Mouse (Mus musculus) forebrain, embryonic 13.5 days (tissue): ENCODE measurements around the gene Gucy2g. TPM values are rescaled to one million over a fixed set of nuclear protein-coding genes. Genes with fewer than 3 reads are reported as not detected.

Experiments
- ATAC-seq: fragments of 200-750 bp; cut with Nextera tagmentation; 2 replicates; pipeline ENCODE4 v1.8.0; 2017
- H3K27ac ChIP-seq: fragments of 300-500 bp; sonication (generic); 2 replicates; pipeline ENCODE4 v1.5.1; 2015; ENCODE audit warnings: inconsistent platforms, mild to moderate bottlenecking, moderate library complexity
- H3K27me3 ChIP-seq: fragments of 300-500 bp; sonication (generic); 2 replicates; pipeline ENCODE4 v1.6.1; 2015; ENCODE audit warnings: mild to moderate bottlenecking, inconsistent platforms
- H3K36me3 ChIP-seq: fragments of 300-500 bp; sonication (generic); 2 replicates; pipeline ENCODE4 v1.6.1; 2015; ENCODE audit warnings: mild to moderate bottlenecking, inconsistent platforms; ENCODE audit not compliant: poor library complexity, severe bottlenecking
- H3K4me1 ChIP-seq: fragments of 300-500 bp; sonication (generic); 2 replicates; pipeline ENCODE4 v1.6.1; 2015; ENCODE audit warnings: inconsistent platforms
- H3K4me2 ChIP-seq: fragments of 300-500 bp; sonication (generic); 2 replicates; pipeline ENCODE4 v1.6.1; 2015; ENCODE audit warnings: inconsistent platforms, mild to moderate bottlenecking, moderate library complexity
- H3K4me3 ChIP-seq: fragments of 300-500 bp; sonication (generic); 2 replicates; pipeline ENCODE4 v1.5.1; 2015; ENCODE audit warnings: mild to moderate bottlenecking, inconsistent platforms
- H3K9ac ChIP-seq: fragments of 300-500 bp; sonication (generic); 2 replicates; pipeline ENCODE4 v1.6.1; 2015; ENCODE audit warnings: mild to moderate bottlenecking, inconsistent platforms
- H3K9me3 ChIP-seq: fragments of 300-500 bp; sonication (generic); replicated peaks from 2 replicates; pipeline ENCODE4 v1.6.1; 2016; ENCODE audit warnings: inconsistent platforms
- WGBS: fragments of 180-500 bp; shearing (Covaris S2); methylation state at CpG from one replicate; pipeline ENCODE4 v1.1.7; 2015; 5-methylcytosine and 5-hydroxymethylcytosine counted together
- polyA plus RNA-seq: library from polyadenylated mRNA; unstranded; fragments of >200 nt; fragmentation: Nextera tagmentation; extraction: Ambion mirVana; gene quantifications from 2 replicates; pipeline ENCODE4 v1.2.1, GENCODE M21; 2015

Gucy2g gene
- polyA plus RNA-seq, 1 experiment from 2014 or later: not detected

DNA sequence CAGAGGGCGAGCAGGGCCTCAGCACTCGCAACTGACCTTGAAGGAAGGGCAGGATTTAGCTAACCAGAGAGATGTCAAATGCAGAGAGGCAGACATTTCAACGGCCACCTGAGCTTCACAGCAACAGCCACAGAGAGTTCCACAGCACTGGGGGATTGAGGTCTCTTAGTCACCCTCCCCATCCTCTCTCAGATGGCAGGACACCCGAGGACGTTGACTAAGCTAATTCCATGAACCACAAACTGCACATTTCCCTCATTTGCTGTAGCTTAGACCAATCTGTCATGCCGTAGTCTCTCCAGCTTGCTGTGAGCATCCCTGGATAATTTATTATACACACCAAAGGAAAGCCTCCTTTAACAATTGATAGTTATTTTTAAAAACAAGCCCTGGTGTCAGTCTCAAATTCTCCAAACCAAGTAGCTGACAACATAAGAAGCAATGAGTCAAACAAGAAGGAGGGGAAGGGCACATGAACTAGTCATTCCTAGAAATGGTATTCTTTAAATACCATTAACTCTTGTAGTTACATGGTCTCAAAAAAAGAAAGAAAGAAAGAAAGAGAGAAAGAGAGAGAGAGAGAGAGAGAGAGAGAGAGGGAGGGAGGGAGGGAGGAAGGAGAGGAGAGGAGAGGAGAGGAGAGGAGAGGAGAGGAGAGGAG, 1.1 kb downstream of the Gucy2g start:
- Histone ChIP-seq H3K36me3 (no peaks in the 10 kb centered on the region), H3K9ac (no peak overlapping the region), H3K4me1 (no peaks in the 10 kb centered on the region), H3K4me3 (no peak overlapping the region), H3K27ac (no peak overlapping the region), H3K9me3 (no peaks in the 10 kb centered on the region), H3K4me2 (no peak overlapping the region), H3K27me3 (no peaks in the 10 kb centered on the region)
- ATAC-seq: no peak
- 85% methylated on average over 6 of the region's 6 CpGs for WGBS

DNA sequence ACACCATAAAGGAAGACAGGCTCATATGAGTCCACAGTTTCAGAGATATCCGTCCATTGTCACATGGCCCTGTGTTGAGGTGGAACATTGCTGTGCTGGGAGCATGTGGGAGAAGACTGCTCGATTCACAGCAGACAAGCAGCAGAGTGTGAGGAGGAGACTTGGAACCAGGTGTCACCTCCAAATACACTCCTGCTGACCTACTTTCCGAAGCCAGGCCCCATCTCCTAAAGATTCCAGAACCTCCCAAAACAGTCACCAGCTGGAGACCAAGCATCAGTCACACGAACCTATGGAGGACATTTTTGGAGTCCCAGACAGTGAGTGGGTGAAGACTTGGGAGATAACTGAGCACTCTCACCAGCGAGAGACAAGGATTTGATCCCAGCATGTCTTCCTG, 4.5 kb downstream of the Gucy2g start:
- H3K27ac ChIP-seq: no peak overlapping the region
- no peak overlapping the region for H3K4me3 ChIP-seq
- no peak for ATAC-seq
- no peak overlapping the region for H3K9ac ChIP-seq
- H3K27me3 ChIP-seq: no peaks in the 10 kb centered on the region
- H3K4me1 ChIP-seq: no peaks in the 10 kb centered on the region
- H3K4me2 ChIP-seq: no peak overlapping the region
- H3K36me3 ChIP-seq: no peaks in the 10 kb centered on the region
- H3K9me3 ChIP-seq: no peaks in the 10 kb centered on the region
- WGBS: 90% methylated on average over 5 of the region's 5 CpGs

DNA sequence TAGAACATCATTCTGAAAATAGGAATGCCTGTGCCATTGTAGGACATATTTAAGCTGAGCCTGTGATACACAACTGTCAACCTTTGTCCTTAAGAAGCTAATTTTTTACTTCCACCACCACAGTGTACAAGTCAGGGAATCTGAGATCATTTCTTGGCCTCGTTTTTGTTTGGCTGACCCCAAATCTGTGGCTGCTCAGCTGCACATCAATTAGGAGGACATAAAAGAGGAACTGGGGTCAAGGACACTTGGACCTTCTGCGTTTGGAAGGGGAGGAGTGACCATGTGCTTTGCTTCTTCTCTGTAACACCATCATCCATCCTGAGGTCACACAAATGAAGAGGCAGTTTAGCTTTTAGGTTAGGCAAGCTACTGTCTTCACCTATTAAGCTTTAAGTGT, 5.0 kb downstream of the Gucy2g start:
- no peaks in the 10 kb centered on the region for H3K9me3 ChIP-seq
- H3K27me3 ChIP-seq: no peaks in the 10 kb centered on the region
- no peaks in the 10 kb centered on the region for H3K36me3 ChIP-seq
- no peak for ATAC-seq
- no peak overlapping the region for H3K27ac ChIP-seq
- H3K4me3 ChIP-seq: no peak overlapping the region
- no peaks in the 10 kb centered on the region for H3K4me1 ChIP-seq
- 61% methylated on average over 2 of the region's 2 CpGs for WGBS
- H3K9ac ChIP-seq: no peak overlapping the region
- no peak overlapping the region for H3K4me2 ChIP-seq

DNA sequence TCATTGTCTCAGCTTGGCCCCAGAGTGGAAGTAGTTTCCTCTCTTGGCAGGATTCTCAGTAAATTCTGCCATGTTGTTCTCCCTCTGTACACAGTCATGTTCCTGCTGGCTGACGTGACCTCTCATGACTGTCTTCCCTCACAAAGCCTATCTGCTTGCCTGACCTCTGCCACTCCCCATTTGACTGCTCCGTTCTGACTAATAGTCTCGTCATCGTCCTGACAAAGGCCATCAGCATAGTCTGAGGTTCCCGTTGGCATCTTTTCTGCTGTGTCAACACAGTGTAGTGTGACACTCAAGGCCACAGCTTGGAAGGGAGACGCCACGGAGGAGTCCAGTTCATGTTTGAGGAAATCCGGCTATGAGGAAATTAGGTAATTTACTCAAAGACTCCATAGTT, 8.9 kb downstream of the Gucy2g start:
- WGBS: 75% methylated on average over 8 of the region's 8 CpGs
- Histone ChIP-seq H3K27ac (no peak overlapping the region), H3K4me3 (no peak overlapping the region), H3K4me2 (no peak overlapping the region), H3K27me3 (no peaks in the 10 kb centered on the region), H3K36me3 (no peaks in the 10 kb centered on the region), H3K9ac (no peak overlapping the region), H3K9me3 (no peaks in the 10 kb centered on the region), H3K4me1 (no peaks in the 10 kb centered on the region)
- ATAC-seq: no peak

DNA sequence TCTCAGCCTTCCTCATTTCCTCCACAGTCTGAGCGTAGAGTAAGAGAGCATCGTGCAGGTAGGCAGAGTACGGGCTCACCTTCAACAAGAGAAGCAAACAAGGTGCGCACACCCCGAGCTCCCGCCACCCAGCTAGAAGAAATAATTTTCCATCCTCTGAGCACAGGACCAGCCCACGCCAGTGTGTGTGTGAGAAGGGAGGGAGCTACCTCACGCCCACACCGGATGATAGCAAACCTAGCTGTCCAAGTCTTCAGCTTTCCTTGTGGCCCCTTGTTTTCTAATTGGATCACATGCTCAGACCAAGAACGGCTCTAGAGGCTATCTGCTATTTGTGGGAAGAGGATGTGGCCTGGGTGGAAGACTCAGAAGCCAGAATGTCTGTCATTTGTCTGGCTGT, 10.0 kb downstream of the Gucy2g start:
- Histone ChIP-seq H3K36me3 (no peaks in the 10 kb centered on the region), H3K4me3 (no peak overlapping the region), H3K9ac (no peak overlapping the region), H3K27me3 (no peaks in the 10 kb centered on the region), H3K4me2 (no peak overlapping the region), H3K9me3 (no peaks in the 10 kb centered on the region), H3K4me1 (no peaks in the 10 kb centered on the region), H3K27ac (no peak overlapping the region)
- 84% methylated on average over 10 of the region's 10 CpGs for WGBS
- ATAC-seq: no peak

DNA sequence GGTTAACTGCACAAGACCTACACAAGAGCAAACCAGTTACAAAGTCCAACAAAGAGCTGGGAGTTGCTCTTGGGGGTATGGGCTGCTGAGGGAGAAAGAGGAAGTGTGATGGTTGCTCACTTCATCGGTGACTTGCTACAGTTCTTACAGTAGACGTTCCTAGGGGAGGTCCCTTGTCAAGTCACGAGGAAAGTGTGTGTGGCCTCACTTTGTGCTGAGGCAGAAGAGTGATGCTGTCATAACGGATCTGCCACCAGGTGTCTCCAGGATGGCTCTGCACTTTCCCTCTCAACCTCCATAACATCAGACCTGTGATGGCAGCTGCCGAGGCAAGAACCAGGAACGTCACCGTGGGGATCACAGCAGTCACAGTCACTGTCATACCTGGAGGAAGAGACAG, 13.9 kb downstream of the Gucy2g start:
- Histone ChIP-seq H3K4me2 (no peak overlapping the region), H3K4me3 (no peak overlapping the region), H3K4me1 (no peaks in the 10 kb centered on the region), H3K27me3 (no peaks in the 10 kb centered on the region), H3K9ac (no peak overlapping the region), H3K27ac (no peak overlapping the region), H3K9me3 (no peaks in the 10 kb centered on the region), H3K36me3 (no peaks in the 10 kb centered on the region)
- no peak for ATAC-seq
- 86% methylated on average over 7 of the region's 7 CpGs for WGBS

DNA sequence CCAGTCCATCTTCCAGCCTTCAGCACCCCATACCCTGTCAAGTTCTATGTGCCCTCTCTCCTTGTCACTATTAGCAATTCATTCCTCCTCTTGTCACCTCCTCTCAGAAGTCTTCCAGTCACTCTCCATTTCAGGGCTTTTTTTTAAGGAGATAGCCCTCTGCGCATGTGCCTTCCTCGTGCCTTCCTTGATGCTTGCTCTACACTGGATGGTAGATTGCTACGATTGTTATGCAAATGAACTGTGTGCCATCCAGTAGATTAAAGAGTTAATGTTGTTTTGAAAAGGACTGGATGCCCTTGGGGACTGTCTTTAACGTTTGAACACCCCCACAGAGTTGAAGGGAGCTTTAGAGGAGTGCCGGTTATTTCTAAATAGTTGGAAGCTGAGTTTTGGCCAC, 14.4 kb downstream of the Gucy2g start:
- Histone ChIP-seq H3K4me3 (no peak overlapping the region), H3K4me2 (no peak overlapping the region), H3K27me3 (no peaks in the 10 kb centered on the region), H3K4me1 (no peaks in the 10 kb centered on the region), H3K9ac (no peak overlapping the region), H3K9me3 (no peaks in the 10 kb centered on the region), H3K36me3 (no peaks in the 10 kb centered on the region), H3K27ac (no peak overlapping the region)
- WGBS: 61% methylated on average over 5 of the region's 5 CpGs
- no peak for ATAC-seq

DNA sequence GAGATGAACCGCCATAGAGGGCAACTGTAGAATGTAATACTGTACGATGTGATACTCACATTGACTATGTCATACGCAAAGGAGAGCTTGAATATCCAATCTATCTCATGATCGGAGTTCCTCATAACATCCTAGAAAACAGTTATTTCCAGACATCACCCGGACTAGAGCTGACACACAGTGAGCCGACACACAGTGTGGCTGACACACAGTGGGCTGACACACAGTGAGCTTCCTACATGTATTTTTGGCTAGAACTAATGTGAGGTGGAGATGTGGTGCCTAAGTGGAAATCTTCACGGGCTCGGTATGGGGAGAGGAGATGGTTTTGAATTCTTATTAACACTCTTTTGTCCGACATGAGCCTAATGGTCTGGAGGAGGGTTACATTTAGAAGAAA, 18.8 kb downstream of the Gucy2g start:
- no peak overlapping the region for H3K9ac ChIP-seq
- 90% methylated on average over 9 of the region's 9 CpGs for WGBS
- H3K27ac ChIP-seq: no peak overlapping the region
- no peak for ATAC-seq
- H3K36me3 ChIP-seq: no peaks in the 10 kb centered on the region
- H3K4me2 ChIP-seq: no peak overlapping the region
- H3K27me3 ChIP-seq: 0 out of 2 replicates have a peak, but pooled peaks cover 5% of the 10 kb centered on the region
- H3K9me3 ChIP-seq: no peaks in the 10 kb centered on the region
- peaks cover 7% of the 10 kb centered on the region; the same call in 1 of the 2 replicates for H3K4me1 ChIP-seq
- H3K4me3 ChIP-seq: no peak overlapping the region

DNA sequence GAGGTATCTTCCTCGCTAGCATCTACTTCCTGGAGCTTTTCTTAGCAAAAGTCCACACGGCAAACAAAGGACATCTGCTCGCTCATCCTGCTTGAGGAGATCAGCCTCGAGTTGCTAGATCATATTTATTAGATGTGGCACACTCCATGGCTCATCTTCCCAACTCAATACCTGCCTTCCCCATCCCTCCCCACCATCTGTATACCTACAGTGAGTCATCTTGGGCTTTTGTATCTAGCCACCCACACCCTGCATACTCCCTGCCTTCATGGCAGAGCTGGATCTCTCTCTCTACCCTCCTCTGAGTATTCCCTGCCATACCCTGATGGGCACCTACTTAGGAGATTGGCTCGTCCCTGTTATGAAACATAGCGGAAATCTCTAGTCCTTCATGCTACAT, 19.8 kb downstream of the Gucy2g start:
- H3K4me1 ChIP-seq: peaks cover 7% of the 10 kb centered on the region; the same call in 1 of the 2 replicates
- no peak for ATAC-seq
- H3K27ac ChIP-seq: no peak overlapping the region
- no peak overlapping the region for H3K9ac ChIP-seq
- no peak overlapping the region for H3K4me2 ChIP-seq
- H3K27me3 ChIP-seq: 0 out of 2 replicates have a peak, but pooled peaks cover 5% of the 10 kb centered on the region
- H3K9me3 ChIP-seq: no peaks in the 10 kb centered on the region
- no peak overlapping the region for H3K4me3 ChIP-seq
- 83% methylated on average over 6 of the region's 6 CpGs for WGBS
- no peaks in the 10 kb centered on the region for H3K36me3 ChIP-seq

DNA sequence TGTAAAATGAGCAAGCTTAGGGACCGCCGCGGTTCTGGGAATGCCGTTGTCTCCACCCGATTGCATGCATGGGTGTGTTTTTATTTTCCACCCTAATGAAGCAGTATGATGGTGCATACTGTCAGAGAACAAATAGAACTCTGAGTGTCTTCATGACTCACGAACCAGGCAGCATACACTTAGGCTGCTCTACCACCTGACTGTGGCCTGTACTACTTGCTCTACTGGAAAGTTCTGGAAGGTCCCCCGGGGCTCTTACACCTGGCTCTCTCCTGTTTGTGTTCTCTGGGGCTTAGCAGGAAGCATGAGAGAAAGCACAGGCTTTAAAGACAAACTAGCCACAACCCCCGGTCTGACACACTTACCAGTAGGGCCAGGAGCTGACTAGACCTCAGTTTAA, 21.7 kb downstream of the Gucy2g start:
- Histone ChIP-seq H3K27ac (no peak overlapping the region), H3K36me3 (no peaks in the 10 kb centered on the region), H3K4me3 (peak overlapping the region; percentile 36; the same call in 1 of the 2 replicates), H3K27me3 (0 out of 2 replicates have a peak, but pooled peaks cover 5% of the 10 kb centered on the region), H3K4me2 (peak overlapping the region; percentile 63), H3K9ac (0 out of 2 replicates have a peak overlapping the region, but pooled peaks have one; percentile 50), H3K9me3 (no peaks in the 10 kb centered on the region), H3K4me1 (peaks cover 7% of the 10 kb centered on the region; the same call in 1 of the 2 replicates)
- WGBS: 79% methylated on average over 8 of the region's 8 CpGs
- ATAC-seq: no peak

DNA sequence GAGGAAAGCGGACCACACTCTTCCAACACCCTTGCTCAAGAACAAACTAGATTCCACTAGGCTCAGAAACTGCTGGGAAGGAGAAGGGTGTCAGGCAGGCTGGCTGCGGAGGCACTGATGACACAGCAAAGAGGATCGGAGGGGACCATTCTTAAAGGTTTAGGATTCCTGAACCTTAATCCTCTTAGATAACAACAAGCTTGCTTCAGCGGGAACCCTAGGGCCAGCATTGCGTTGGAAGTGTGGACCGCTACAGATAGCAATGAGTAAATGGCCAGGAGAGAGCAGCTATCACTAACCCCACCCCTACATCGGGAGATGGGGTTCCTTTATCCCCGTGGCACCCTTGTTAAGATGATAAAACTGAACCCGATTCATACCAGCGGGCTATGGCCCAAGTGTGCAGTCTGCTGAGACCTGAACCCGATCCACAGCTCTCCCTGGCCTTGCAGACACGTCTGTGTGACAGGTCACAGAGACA, 22.3 kb downstream of the Gucy2g start:
- Histone ChIP-seq H3K4me3 (peak overlapping the region; percentile 36), H3K4me2 (peak overlapping the region; percentile 63), H3K27ac (no peak overlapping the region), H3K27me3 (0 out of 2 replicates have a peak, but pooled peaks cover 5% of the 10 kb centered on the region), H3K9me3 (no peaks in the 10 kb centered on the region), H3K4me1 (peaks cover 7% of the 10 kb centered on the region; the same call in 1 of the 2 replicates), H3K9ac (peak overlapping the region; percentile 50), H3K36me3 (no peaks in the 10 kb centered on the region)
- peak; percentile 9; the same call in 1 of the 2 replicates for ATAC-seq
- 9% methylated on average over 12 of the region's 12 CpGs for WGBS

DNA sequence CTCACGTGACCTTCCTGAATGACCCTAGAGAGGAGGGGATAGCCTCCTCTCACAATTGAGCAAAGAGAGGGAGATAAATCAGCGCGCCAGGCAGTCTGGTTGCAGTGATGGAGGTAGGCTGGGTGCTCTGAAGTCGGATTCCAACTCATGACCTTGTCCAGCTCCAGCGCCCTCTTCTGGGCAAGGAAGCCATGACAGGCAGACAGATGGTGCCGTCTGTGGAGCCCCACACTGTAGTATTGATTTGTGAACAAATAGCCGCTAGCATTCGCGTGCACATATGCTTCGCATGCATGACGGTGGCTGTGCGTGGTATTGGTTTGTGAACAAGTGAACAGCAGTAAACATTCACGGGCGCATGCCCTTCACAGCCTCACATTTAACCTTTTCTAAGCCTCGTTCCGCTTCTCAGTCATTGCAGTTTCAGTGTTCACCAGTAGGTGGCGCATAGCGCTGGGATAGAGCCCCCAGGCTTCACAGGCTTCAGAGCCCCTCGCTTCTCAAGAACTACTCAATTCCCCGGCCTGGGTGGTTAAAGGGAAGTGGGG, 22.8 kb downstream of the Gucy2g start:
- WGBS: 3% methylated on average over 20 of the region's 20 CpGs
- H3K27ac ChIP-seq: no peak overlapping the region
- no peaks in the 10 kb centered on the region for H3K9me3 ChIP-seq
- H3K36me3 ChIP-seq: no peaks in the 10 kb centered on the region
- 0 out of 2 replicates have a peak, but pooled peaks cover 5% of the 10 kb centered on the region for H3K27me3 ChIP-seq
- H3K4me2 ChIP-seq: peak overlapping the region; percentile 63
- ATAC-seq: peak; percentile 92
- peaks cover 7% of the 10 kb centered on the region; the same call in 1 of the 2 replicates for H3K4me1 ChIP-seq
- H3K9ac ChIP-seq: peak overlapping the region; percentile 50
- H3K4me3 ChIP-seq: peak overlapping the region; percentile 36
